Mouse (Mus musculus) stomach, embryonic 16.5 days (tissue): ENCODE measurements around the gene Shld1. TPM values are rescaled to one million over a fixed set of nuclear protein-coding genes. Genes with fewer than 3 reads are reported as not detected.

Source experiments
- ATAC-seq: fragments of 200-750 bp; cut with Nextera tagmentation; 2 replicates; pipeline ENCODE4 v1.8.0; 2017; ENCODE audit warnings: moderate number of reproducible peaks, moderate TSS enrichment; ENCODE audit not compliant: insufficient read depth, low FRiP score
- H3K27ac ChIP-seq: fragments of 300-500 bp; sonication (generic); 2 replicates; pipeline ENCODE4 v1.5.1; 2014; ENCODE audit warnings: low read length
- H3K27me3 ChIP-seq: fragments of 300-500 bp; sonication (generic); 2 replicates; pipeline ENCODE4 v1.6.1; 2014; ENCODE audit warnings: low read length, control low read depth, mixed read lengths; ENCODE audit not compliant: control insufficient read depth, insufficient read depth
- H3K36me3 ChIP-seq: fragments of 300-500 bp; sonication (generic); 2 replicates; pipeline ENCODE4 v1.6.1; 2014; ENCODE audit warnings: low read length; ENCODE audit not compliant: control insufficient read depth, insufficient read depth
- H3K4me1 ChIP-seq: fragments of 300-500 bp; sonication (generic); 2 replicates; pipeline ENCODE4 v1.6.1; 2014; ENCODE audit warnings: low read length, control low read depth, mixed read lengths; ENCODE audit not compliant: control insufficient read depth, insufficient read depth
- H3K4me2 ChIP-seq: fragments of 300-500 bp; sonication (generic); 2 replicates; pipeline ENCODE4 v1.6.1; 2014; ENCODE audit warnings: low read depth, low read length, mixed read lengths
- H3K4me3 ChIP-seq: fragments of 300-500 bp; sonication (generic); replicated peaks from 2 replicates; pipeline ENCODE4 v1.5.1; 2014; ENCODE audit warnings: mild to moderate bottlenecking, low read length
- H3K9ac ChIP-seq: fragments of 300-500 bp; sonication (generic); 2 replicates; pipeline ENCODE4 v1.6.1; 2014; ENCODE audit warnings: low read length
- H3K9me3 ChIP-seq: fragments of 300-500 bp; sonication (generic); replicated peaks from 2 replicates; pipeline ENCODE4 v1.6.1; 2016; ENCODE audit warnings: low read length, control low read depth; ENCODE audit not compliant: control insufficient read depth
- WGBS: fragments of 180-500 bp; shearing (Covaris S2); extraction: QIAGEN DNeasy Blood & Tissue Kit; methylation state at CpG from one replicate; pipeline ENCODE4 v1.1.7; 2014; 5-methylcytosine and 5-hydroxymethylcytosine counted together
- polyA plus RNA-seq: library from polyadenylated mRNA; unstranded; fragments of >200 nt; fragmentation: Nextera tagmentation; extraction: Ambion mirVana; gene quantifications from 2 replicates; pipeline ENCODE4 v1.2.1, GENCODE M21; 2015

The Shld1 gene
- polyA plus RNA-seq, 1 experiment from 2014 or later, result 12.3 TPM

DNA sequence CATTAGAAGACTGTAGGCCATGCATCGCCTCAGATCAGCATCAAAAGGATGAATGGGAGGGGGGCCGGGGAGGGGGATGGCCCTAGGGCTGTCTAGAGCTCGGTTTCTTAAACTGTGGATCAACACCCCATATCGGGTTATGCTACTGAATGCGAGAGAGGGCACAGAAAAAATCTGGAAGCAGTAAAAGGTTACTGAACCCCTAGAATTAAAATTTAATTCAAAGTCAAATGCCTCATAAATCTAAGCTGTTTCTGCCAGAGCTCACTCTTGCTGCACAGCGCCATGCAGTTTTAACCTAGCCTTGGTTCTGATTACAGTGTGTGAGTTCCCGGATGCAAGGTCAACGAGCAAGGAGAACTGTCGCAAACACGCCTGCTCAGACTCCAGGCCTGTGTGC, 34.3 kb upstream of the Shld1 start:
- WGBS, result 52% methylated on average over 10 of the region's 10 CpGs
- H3K27ac ChIP-seq, result no peak overlapping the region

DNA sequence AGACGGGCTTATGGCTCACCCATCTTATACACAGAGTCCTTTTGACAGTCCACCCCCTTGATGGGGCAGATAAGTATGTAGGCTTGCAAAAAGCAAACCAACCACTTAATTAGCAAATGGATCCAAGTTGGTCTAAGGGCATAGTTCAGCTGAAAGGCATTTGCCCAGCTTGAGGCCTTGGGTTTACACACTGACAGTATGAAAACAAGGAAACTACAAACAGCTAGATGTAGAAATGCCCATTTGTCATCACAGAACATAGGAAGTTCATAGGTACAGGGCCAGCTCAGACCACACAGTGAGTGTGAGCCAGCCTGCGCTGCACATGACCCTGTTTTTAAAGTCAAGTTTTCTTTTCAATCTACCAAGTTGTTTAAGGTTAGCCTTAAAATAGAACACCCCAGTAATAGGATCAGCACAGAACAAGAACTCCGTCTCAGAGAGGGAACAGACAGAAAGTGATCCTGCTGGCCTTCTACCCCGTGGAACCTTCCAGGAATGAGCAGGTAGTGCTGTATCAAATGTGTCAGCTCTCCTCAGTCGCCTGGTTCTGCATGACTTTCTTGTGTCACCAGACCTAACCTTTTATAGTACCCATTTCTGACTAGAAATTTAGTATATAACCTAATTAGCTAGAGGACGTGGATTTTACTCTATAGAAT, 31.8 kb upstream of the Shld1 start:
- Histone ChIP-seq H3K9ac (no peak overlapping the region), H3K4me3 (no peak overlapping the region), H3K27ac (no peak overlapping the region), H3K4me1 (no peaks in the 10 kb centered on the region), H3K36me3 (no peaks in the 10 kb centered on the region), H3K9me3 (no peaks in the 10 kb centered on the region), H3K27me3 (no peaks in the 10 kb centered on the region), H3K4me2 (no peak overlapping the region)
- 73% methylated on average over 6 of the region's 6 CpGs for WGBS
- no peak for ATAC-seq

More for the DNA sequence above, 34.3 kb upstream of the Shld1 start:
- Histone ChIP-seq H3K36me3 (no peaks in the 10 kb centered on the region), H3K4me1 (no peaks in the 10 kb centered on the region), H3K4me2 (no peak overlapping the region), H3K9ac (no peak overlapping the region), H3K27me3 (no peaks in the 10 kb centered on the region), H3K4me3 (no peak overlapping the region), H3K9me3 (no peaks in the 10 kb centered on the region)
- ATAC-seq, result no peak

DNA sequence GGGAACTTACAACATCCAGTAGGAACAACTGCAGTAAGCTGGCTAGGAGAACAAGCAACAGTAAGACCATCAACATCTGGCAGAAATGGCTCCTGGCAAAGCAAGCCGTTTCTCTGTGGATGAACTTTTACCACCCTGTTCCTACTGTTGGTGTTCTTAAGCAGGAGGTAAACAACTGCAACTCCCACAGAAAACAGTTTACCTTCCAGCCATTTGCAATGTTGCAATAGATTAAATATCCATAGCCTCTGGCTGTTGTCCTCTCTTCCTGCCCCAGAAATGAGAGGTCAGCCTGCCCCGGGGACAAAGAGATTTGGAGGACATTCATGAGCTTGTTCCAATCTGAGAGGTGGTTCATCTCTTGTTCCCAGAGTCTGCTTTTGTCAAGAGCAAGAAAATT, 29.5 kb upstream of the Shld1 start:
- ATAC-seq, result no peak
- no peaks in the 10 kb centered on the region for H3K9me3 ChIP-seq

DNA sequence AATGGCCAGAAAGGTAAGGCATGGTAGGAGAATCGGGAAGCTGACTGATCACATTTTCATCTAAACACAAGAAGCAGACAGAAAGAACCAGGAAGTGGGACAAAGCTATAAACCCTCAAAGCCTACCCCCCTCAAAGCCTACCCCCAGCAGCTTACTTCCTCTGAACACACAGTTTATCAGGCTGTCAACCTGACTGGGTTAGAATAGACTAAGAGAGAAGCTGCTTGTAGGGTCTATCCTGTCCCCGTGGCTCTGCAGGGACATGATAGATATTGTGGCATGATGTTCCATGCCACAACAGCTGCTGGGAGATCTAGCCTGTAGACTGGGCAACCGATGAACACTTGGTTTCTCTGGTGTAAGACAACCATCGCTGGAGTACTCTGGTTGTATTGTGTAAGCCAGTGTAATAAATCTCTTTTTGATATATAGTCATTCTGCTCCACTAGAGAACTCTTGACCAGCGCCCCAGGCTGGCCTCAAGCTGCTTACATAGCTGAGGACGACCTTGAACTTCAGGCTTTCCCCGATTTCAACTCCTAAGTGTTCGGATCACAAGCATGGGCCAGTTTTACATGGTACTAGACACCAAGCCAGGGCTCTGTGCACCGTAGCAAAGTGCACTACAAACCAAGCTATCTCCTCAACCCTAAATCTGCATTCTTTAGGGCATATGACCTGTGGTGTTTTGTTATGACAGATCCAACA, 28.2 kb upstream of the Shld1 start:
- 73% methylated on average over 9 of the region's 9 CpGs for WGBS
- Histone ChIP-seq H3K9ac (no peak overlapping the region), H3K36me3 (no peaks in the 10 kb centered on the region), H3K4me1 (no peaks in the 10 kb centered on the region), H3K27ac (no peak overlapping the region), H3K9me3 (no peaks in the 10 kb centered on the region), H3K4me3 (no peak overlapping the region), H3K27me3 (no peaks in the 10 kb centered on the region), H3K4me2 (no peak overlapping the region)
- ATAC-seq, result no peak

More for the DNA sequence above, 29.5 kb upstream of the Shld1 start:
- H3K4me1 ChIP-seq, result no peaks in the 10 kb centered on the region
- H3K36me3 ChIP-seq, result no peaks in the 10 kb centered on the region
- H3K27me3 ChIP-seq, result no peaks in the 10 kb centered on the region
- H3K4me3 ChIP-seq, result no peak overlapping the region
- no peak overlapping the region for H3K9ac ChIP-seq
- no peak overlapping the region for H3K4me2 ChIP-seq
- 73% methylated on average over 2 of the region's 2 CpGs for WGBS
- H3K27ac ChIP-seq, result no peak overlapping the region

DNA sequence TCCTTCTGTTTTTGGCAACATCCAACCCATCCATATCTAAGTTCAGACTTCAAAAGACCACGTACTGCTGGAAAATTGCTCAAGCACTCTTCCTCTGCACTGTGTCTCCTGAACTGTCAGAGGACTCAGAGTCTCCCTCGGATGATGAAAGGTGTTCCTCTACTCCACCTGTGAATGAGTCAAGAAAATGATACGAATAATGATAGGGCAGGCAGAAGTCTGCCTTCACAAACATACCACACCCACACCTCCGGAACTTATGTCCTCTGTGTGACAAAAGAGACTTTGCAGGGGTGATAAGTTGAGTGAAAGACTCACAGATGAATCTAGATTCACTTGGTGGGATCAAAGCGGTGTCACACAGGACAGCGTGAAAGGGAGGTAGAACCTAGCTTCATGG, 17.6 kb upstream of the Shld1 start:
- ATAC-seq, result no peak

DNA sequence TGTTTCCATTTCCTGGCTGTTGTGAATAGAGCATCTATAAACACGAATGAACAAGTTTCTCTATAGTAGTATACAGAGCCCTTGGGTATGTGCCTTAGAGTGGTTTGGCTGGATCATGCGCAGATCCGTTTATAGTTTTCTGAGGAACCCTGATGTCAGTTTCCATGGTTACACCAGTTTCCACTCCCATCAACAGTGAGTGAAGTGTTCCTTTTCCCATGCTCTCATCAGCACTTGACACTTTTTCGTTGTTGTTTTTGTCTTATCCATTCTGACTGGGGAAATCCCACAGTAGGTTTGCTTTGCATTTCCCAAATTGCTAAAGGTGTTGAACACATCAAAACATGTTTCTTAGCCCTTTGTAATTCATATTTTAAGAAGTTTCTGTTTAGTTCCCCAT, 16.4 kb upstream of the Shld1 start:
- WGBS, result 74% methylated on average over 4 of the region's 4 CpGs

More for the DNA sequence above, 17.6 kb upstream of the Shld1 start:
- Histone ChIP-seq H3K9ac (no peak overlapping the region), H3K27me3 (no peaks in the 10 kb centered on the region), H3K4me1 (no peaks in the 10 kb centered on the region), H3K36me3 (no peaks in the 10 kb centered on the region), H3K4me3 (no peak overlapping the region), H3K27ac (no peak overlapping the region), H3K4me2 (no peak overlapping the region), H3K9me3 (no peaks in the 10 kb centered on the region)
- 69% methylated on average over 6 of the region's 6 CpGs for WGBS

DNA sequence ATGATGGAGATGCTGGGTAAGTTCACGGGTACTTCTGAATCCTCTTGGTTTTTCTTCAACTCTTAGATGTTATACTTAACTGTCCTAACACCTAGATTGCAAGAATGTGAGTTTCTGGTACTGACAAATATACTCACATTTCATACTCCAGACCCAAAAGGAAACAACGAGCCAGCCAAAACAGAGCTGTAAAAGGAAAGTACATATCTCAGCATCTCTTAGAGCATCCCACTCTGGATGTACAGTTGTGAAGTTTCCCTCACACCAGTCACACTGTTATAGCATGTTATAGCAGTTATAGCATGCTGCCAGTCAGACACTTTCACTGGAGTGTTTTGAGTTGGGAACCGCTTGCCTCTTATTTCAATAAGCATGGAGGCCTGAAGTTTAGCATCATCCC, 14.6 kb upstream of the Shld1 start:
- Histone ChIP-seq H3K9ac (no peak overlapping the region), H3K27ac (no peak overlapping the region), H3K27me3 (no peaks in the 10 kb centered on the region), H3K4me2 (no peak overlapping the region), H3K4me1 (no peaks in the 10 kb centered on the region), H3K9me3 (no peaks in the 10 kb centered on the region), H3K4me3 (no peak overlapping the region), H3K36me3 (no peaks in the 10 kb centered on the region)
- ATAC-seq, result no peak
- 87% methylated on average over 3 of the region's 3 CpGs for WGBS

More for the DNA sequence above, 16.4 kb upstream of the Shld1 start:
- no peaks in the 10 kb centered on the region for H3K27me3 ChIP-seq
- no peak overlapping the region for H3K4me2 ChIP-seq
- no peaks in the 10 kb centered on the region for H3K4me1 ChIP-seq
- no peaks in the 10 kb centered on the region for H3K9me3 ChIP-seq
- no peak overlapping the region for H3K9ac ChIP-seq
- H3K36me3 ChIP-seq, result no peaks in the 10 kb centered on the region
- no peak for ATAC-seq
- no peak overlapping the region for H3K4me3 ChIP-seq
- H3K27ac ChIP-seq, result no peak overlapping the region

DNA sequence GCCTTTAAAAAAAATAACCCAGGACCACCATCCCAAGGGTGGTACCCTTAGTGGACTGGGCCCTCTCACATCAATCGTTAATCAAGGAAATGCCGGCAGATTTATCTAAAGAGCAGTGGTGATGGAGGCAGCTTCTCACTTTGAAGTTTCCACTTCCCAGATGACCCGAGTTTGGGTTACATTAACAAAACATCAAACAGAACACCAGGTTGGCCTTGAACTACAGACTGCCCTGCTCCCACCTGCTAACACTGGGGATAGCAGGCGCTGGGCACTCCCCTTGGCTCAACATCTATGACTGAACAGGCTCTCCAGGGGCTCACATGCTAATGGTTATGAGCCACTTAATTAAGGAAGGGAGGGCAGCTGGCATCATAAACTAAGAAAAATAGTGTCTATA, 10.6 kb upstream of the Shld1 start:
- Histone ChIP-seq H3K27me3 (no peaks in the 10 kb centered on the region), H3K4me3 (no peak overlapping the region), H3K4me1 (no peaks in the 10 kb centered on the region), H3K27ac (no peak overlapping the region), H3K9ac (no peak overlapping the region), H3K9me3 (no peaks in the 10 kb centered on the region), H3K4me2 (no peak overlapping the region), H3K36me3 (no peaks in the 10 kb centered on the region)
- WGBS, result 62% methylated on average over 4 of the region's 4 CpGs
- ATAC-seq, result no peak

DNA sequence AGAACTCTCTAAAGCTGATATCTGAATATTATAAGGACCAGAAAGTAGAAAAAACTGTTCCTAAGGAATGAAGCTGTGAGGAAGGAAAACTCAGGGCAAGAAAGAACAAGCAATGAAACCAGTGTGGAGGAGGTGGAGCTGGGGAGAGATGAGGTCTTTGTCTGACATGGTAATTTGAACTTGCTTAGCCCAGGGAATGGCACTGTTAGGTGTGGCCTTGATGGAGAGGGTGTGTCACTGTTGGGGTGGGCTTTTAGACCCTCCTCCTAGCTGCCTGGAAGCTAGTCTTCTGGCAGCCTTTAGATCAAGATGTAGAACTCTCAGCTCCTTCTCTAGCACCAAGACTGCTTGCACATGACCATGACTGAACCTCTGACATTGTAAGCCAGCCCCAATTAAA, 1.7 kb upstream of the Shld1 start:
- no peak overlapping the region for H3K27ac ChIP-seq
- no peak overlapping the region for H3K9ac ChIP-seq
- peaks cover 4% of the 10 kb centered on the region for H3K4me1 ChIP-seq
- no peak overlapping the region for H3K4me2 ChIP-seq
- ATAC-seq, result no peak
- no peaks in the 10 kb centered on the region for H3K9me3 ChIP-seq
- no peaks in the 10 kb centered on the region for H3K36me3 ChIP-seq
- H3K4me3 ChIP-seq, result no peak overlapping the region
- H3K27me3 ChIP-seq, result no peaks in the 10 kb centered on the region
